Mouse (Mus musculus) ES-Bruce4 (cell line): ENCODE measurements at regions not wholly inside any gene's neighbourhood (a gene's known extent, or its start where the extent isn't known, plus 50 kb on each side); places are given as distances from the start of the nearest gene placed in this dataset.

ENCODE experiments used
- CTCF ChIP-seq: IDR thresholded peaks from one replicate; pipeline ENCODE4 v1.8.1; 2011; ENCODE audit warnings: low read depth, low read length
- EP300 ChIP-seq: IDR thresholded peaks from 2 replicates; pipeline ENCODE4 v1.6.1; 2011; ENCODE audit warnings: low read depth, low read length; ENCODE audit not compliant: insufficient read depth
- POLR2A ChIP-seq: IDR thresholded peaks from one replicate; pipeline ENCODE4 v1.8.1; 2011; ENCODE audit warnings: low read length; ENCODE audit not compliant: insufficient read depth

GRCm38 (mm10) chr12:77113516-77113915 is 124.4 kb upstream of the Fut8 start:
- no peak for TF ChIP-seq CTCF
- no peak for TF ChIP-seq POLR2A
- TF ChIP-seq EP300 = no peak
